Mouse (Mus musculus) brown adipose tissue, adult 24 weeks (tissue): Measurements from ENCODE around the gene Usp24. TPM values are rescaled to one million over a fixed set of nuclear protein-coding genes. Genes with fewer than 3 reads are reported as not detected.

Source experiments
- H3K27ac ChIP-seq: fragments of 200-500 bp; replicated peaks from 2 replicates; pipeline ENCODE4 v1.5.1; 2012; ENCODE audit warnings: low read depth, mild to moderate bottlenecking, low read length
- H3K4me1 ChIP-seq: fragments of 200-500 bp; 2 replicates; pipeline ENCODE4 v1.6.1; 2012; ENCODE audit warnings: low read length, mixed read lengths; ENCODE audit not compliant: control insufficient read depth, insufficient read depth, insufficient read length
- H3K4me3 ChIP-seq: fragments of 200-500 bp; 2 replicates; pipeline ENCODE4 v1.5.1; 2012; ENCODE audit warnings: low read depth, mild to moderate bottlenecking, low read length, moderate library complexity; ENCODE audit not compliant: insufficient read depth
- polyA plus RNA-seq: library from polyadenylated mRNA; stranded (reverse); fragments of >200 nt; gene quantifications from 2 replicates; pipeline ENCODE4 v1.2.4, GENCODE M21; 2012; ENCODE audit not compliant: missing spikeins, insufficient read depth, insufficient read length

Gene Usp24
- 17.2 and 17.7 TPM in 2 replicates for polyA plus RNA-seq

- Histone ChIP-seq H3K4me3 (peak within 1 kb of the TSS; percentile 100), H3K27ac (peak within 1 kb of the TSS; percentile 94), H3K4me1 (peaks cover 5% of the 10 kb centered on the region; the same call in 1 of the 2 replicates)
Measured at GRCm38 (mm10) chr4:106315921-106316350, at the start of gene Usp24. Gene Usp24 (plus strand): TSS chr4:106316213.

GRCm38 (mm10) chr4:106276937-106277336 lies 39.1 kb upstream of the Usp24 start:
- Histone ChIP-seq H3K4me1 (no peaks in the 10 kb centered on the region), H3K4me3 (no peak overlapping the region), H3K27ac (no peak overlapping the region)

DNA sequence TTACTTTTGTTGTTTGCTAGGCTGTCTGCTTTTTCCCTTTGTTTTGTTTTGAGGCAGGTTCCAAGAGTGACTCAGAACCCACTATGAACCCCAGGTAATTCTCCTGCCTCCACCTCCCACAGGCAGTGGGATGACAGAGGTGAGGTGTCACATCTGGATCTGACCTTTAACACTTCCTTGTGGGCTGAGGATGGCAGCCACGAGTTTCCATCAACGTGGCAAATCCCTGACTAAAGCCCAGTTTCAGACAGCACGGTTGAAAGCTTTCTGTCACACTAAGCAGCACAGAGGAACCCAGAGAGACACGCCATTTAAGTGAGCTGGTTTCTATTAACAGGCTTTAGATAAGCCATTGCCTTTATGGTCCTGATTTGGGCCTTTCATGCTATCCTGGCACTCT lies 36.8 kb upstream of the Usp24 start:
- no peak overlapping the region for H3K27ac ChIP-seq
- H3K4me3 ChIP-seq, result no peak overlapping the region
- H3K4me1 ChIP-seq, result no peaks in the 10 kb centered on the region

- no peaks in the 10 kb centered on the region for H3K4me1 ChIP-seq
- H3K27ac ChIP-seq, result peak overlapping the region; percentile 69; the same call in 1 of the 2 replicates
- H3K4me3 ChIP-seq, result no peak overlapping the region
Measured at GRCm38 (mm10) chr4:106281128-106281491, 34.9 kb upstream of the Usp24 start.

GRCm38 (mm10) chr4:106281492-106282122 lies 34.4 kb upstream of the Usp24 start:
- Histone ChIP-seq H3K4me3 (no peak overlapping the region), H3K4me1 (no peaks in the 10 kb centered on the region), H3K27ac (no peak overlapping the region)

GRCm38 (mm10) chr4:106282123-106282510 lies 33.9 kb upstream of the Usp24 start:
- H3K27ac ChIP-seq, result no peak overlapping the region
- H3K4me3 ChIP-seq, result no peak overlapping the region
- no peaks in the 10 kb centered on the region for H3K4me1 ChIP-seq

- Histone ChIP-seq H3K4me1 (no peaks in the 10 kb centered on the region), H3K4me3 (no peak overlapping the region), H3K27ac (no peak overlapping the region)
Measured at GRCm38 (mm10) chr4:106286958-106287743, 28.9 kb upstream of the Usp24 start.

DNA sequence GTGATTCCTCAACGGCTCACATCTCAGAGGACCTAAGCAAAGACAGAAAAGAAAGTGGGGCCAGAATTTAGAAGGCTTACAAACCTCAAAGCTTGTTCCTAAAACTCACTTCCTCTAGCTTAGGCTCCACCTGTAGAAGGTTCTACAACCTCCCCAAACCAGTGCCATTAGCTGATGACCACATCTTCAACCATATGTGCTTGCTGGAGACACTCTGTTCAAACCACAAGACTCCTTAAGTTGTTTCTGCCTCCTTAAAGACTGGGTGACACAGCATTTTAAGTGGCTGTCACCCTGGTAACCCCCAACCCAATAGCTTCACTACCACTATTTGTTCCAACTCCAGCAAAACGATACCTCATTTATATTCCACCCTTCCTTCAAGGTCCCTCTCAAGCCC lies 25.8 kb upstream of the Usp24 start:
- Histone ChIP-seq H3K4me3 (no peak overlapping the region), H3K27ac (no peak overlapping the region), H3K4me1 (0 out of 2 replicates have a peak, but pooled peaks cover 4% of the 10 kb centered on the region)

GRCm38 (mm10) chr4:106292823-106293222 lies 23.2 kb upstream of the Usp24 start:
- Histone ChIP-seq H3K27ac (peak overlapping the region; percentile 47; the same call in 1 of the 2 replicates), H3K4me1 (0 out of 2 replicates have a peak, but pooled peaks cover 4% of the 10 kb centered on the region), H3K4me3 (no peak overlapping the region)

GRCm38 (mm10) chr4:106293378-106294090 lies 22.5 kb upstream of the Usp24 start:
- Histone ChIP-seq H3K27ac (no peak overlapping the region), H3K4me1 (0 out of 2 replicates have a peak, but pooled peaks cover 4% of the 10 kb centered on the region), H3K4me3 (no peak overlapping the region)

DNA sequence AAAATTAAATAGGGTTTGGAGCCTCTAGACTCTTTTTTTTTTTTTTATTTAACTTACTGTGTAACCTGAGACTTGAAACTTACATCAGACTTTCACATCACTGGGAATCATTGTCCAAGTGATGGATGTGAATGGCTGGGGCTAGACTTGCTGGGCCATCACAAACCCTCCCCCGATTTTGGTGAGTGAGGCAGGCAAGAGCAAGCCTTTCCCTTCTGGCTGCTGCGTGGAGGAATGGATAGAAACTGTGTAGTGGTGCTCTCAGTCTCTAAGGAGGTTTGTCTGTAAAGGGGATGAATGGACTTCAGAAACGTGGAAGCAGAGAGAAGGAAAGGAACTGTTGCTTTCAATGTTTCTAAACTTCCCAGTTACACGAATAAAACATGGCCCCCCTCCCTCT lies 20.3 kb upstream of the Usp24 start:
- H3K27ac ChIP-seq, result no peak overlapping the region
- no peak overlapping the region for H3K4me3 ChIP-seq
- 0 out of 2 replicates have a peak, but pooled peaks cover 4% of the 10 kb centered on the region for H3K4me1 ChIP-seq

DNA sequence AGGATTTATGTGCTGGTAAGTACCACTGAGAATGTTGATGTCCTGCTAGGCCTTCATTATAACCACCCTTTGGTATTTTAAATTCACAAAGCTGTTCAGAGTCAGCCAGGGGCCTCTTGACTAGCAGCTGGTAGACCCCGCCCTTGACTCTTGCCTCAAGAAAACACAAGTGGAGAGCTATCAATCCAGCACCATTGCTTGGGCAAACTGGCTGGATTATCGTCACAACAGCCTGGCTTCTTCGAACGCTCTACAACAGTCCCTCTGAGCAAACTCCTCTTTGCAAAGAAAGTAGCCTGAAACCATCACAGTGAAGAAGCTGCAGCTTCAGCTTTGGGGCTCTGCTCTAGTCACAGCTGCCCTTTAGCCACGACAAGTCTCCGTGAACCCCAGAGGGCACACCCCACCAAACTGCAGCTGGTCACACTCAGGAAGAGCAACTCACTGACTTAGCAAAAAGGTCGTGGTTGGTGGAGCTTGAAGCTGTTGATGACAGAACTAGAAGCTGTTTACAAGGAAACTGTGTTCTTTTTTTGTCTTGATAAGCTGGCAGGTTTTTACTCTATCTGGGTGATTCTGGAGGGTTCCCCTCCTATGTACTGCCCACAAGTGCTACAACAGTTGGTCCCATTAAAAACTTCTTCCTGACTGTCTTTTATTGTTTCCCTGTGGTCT lies 19.5 kb upstream of the Usp24 start:
- Histone ChIP-seq H3K27ac (no peak overlapping the region; the same call in 1 of the 2 replicates), H3K4me3 (no peak overlapping the region), H3K4me1 (0 out of 2 replicates have a peak, but pooled peaks cover 4% of the 10 kb centered on the region)

DNA sequence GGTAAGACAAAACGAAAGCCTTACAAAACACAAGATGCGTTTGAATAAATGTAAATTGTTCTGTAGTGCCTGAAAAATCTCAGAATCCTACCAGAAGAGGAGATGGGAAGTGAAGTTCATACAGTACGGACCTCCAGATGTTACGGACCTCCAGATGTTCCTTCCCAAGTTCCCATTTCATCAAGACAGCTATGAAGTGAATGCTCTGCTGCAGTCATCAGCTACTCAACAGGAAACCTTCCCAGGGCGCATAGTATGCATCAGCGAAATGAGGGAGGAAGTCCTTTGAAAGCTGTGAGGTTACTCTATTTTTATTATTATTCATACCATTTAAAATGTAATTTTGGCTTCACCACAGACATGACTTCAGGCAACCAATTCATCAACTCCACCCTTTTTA lies 14.7 kb upstream of the Usp24 start:
- no peaks in the 10 kb centered on the region for H3K4me1 ChIP-seq
- H3K27ac ChIP-seq, result 0 out of 2 replicates have a peak overlapping the region, but pooled peaks have one; percentile 35

DNA sequence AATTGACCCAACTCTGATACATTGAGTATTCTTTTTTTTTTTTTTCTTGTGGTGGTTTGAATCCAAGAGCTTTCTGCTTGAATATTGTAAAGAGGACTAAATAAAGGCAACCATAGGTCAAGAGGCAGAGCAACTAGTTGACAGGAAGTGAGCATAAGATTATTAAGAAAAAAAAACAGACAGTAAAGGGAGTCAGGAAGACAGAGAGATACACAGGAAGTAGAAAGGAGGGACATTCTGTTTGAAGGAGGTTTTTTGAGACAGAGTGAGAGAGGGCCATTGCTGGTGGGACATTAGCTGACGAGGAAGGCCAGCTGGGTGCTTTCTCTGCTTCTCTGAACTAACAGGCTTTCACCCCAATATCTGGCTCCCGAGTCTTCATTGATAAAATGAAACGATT lies 7.9 kb upstream of the Usp24 start:
- no peak overlapping the region for H3K27ac ChIP-seq
- no peak overlapping the region for H3K4me3 ChIP-seq
- no peaks in the 10 kb centered on the region for H3K4me1 ChIP-seq

More for the DNA sequence above, 14.7 kb upstream of the Usp24 start:
- no peak overlapping the region for H3K4me3 ChIP-seq
